Mouse (Mus musculus) embryo, embryonic 9.5 days (tissue): ENCODE data around the gene Agrn.

Source experiments
- DNase-seq: peaks from one replicate; pipeline ENCODE4 v3.0.0-alpha.2; 2017; ENCODE audit errors: extremely low spot score

Gene Agrn

GRCm38 (mm10) chr4:156197131-156197828 is at the start of gene Agrn:
TSS of gene Agrn (minus strand) at chr4:156197488.
- no peak for DNase-seq

GRCm38 (mm10) chr4:156236651-156237447 is 39.6 kb upstream of the Agrn start:
- peak; percentile 47 for DNase-seq

- peak; percentile 93 for DNase-seq
Measured at GRCm38 (mm10) chr4:156235808-156236533, 38.7 kb upstream of the Agrn start, which contains the start of gene Noc2l. TSS of gene Noc2l (plus strand) at chr4:156236010.

- DNase-seq = no peak
Measured at GRCm38 (mm10) chr4:156235360-156235770, 38.1 kb upstream of the Agrn start.

- peak; percentile 83 for DNase-seq
Measured at GRCm38 (mm10) chr4:156234701-156235213, 37.5 kb upstream of the Agrn start, which contains the start of gene Plekhn1. TSS of gene Plekhn1 (minus strand) at chr4:156234857.

- DNase-seq = peak; percentile 51
Measured at GRCm38 (mm10) chr4:156234021-156234501, 36.8 kb upstream of the Agrn start.

GRCm38 (mm10) chr4:156228393-156229024 is 31.2 kb upstream of the Agrn start:
- DNase-seq = no peak

- no peak for DNase-seq
Measured at GRCm38 (mm10) chr4:156227752-156228392, 30.6 kb upstream of the Agrn start.

GRCm38 (mm10) chr4:156224276-156224675 is 27.0 kb upstream of the Agrn start:
- DNase-seq = no peak

GRCm38 (mm10) chr4:156219936-156220335 is 22.6 kb upstream of the Agrn start:
- no peak for DNase-seq

- no peak for DNase-seq
Measured at GRCm38 (mm10) chr4:156217838-156218237, 20.6 kb upstream of the Agrn start.

GRCm38 (mm10) chr4:156217022-156217669 is 19.9 kb upstream of the Agrn start:
- DNase-seq = no peak

GRCm38 (mm10) chr4:156216196-156216595 is 18.9 kb upstream of the Agrn start:
- DNase-seq = no peak

GRCm38 (mm10) chr4:156215649-156216048 is 18.4 kb upstream of the Agrn start, which contains the start of gene Perm1:
TSS of gene Perm1 (plus strand) at chr4:156215868.
- no peak for DNase-seq

- DNase-seq = no peak
Measured at GRCm38 (mm10) chr4:156213134-156213533, 15.8 kb upstream of the Agrn start.

- DNase-seq = no peak
Measured at GRCm38 (mm10) chr4:156209963-156210635, 12.8 kb upstream of the Agrn start.

GRCm38 (mm10) chr4:156208872-156209271 is 11.6 kb upstream of the Agrn start:
- DNase-seq = no peak

GRCm38 (mm10) chr4:156203413-156204131 is 6.3 kb upstream of the Agrn start:
- no peak for DNase-seq

GRCm38 (mm10) chr4:156203001-156203412 is 5.7 kb upstream of the Agrn start, which contains the start of gene AW011738:
TSS of gene AW011738 (plus strand) at chr4:156203304.
- DNase-seq = peak; percentile 82
